Mouse (Mus musculus): ENCODE measurements around the gene Tmco5. TPM values are rescaled to one million over a fixed set of nuclear protein-coding genes. Genes with fewer than 3 reads are reported as not detected.
A peak's percentile ranks its signal among the peaks of the same experiment; 100 is the strongest.
"Not testable (repeated sequence)": the region's sequence is repeated elsewhere in the genome, so short reads cannot be mapped to it uniquely, and the experiment has no call there.

Tmco5 gene
- polyA plus RNA-seq, 1 experiment from 2014 or later: not detected

DNA sequence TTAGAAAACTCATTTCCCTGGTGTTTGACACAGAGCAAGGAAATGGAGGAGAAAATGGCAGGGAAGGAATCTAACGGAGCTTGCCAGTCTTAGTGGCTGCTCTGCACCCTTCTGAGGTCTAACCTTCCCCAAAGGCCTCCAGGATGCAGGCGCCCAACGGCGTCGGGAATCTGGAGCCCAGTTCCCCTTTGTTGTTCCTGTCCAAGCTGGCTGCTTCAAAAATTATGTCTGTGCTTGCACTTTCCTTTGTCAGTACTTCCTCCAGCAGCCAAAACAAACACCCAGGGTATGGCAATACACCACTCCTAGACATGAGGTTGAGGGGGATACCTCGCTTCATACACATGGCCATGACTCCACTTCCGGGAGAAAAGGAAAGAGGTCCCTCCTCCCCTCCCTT is 53.7 kb downstream of the Tmco5 start:
- Histone ChIP-seq H3K9me3 (no peaks in the 10 kb centered on the region), H3K4me3 (no peak overlapping the region), H3K27ac (no peak overlapping the region), H3K9ac (no peak overlapping the region), H3K36me3 (no peaks in the 10 kb centered on the region), H3K27me3 (no peaks in the 10 kb centered on the region), H3K4me1 (peaks cover 16% of the 10 kb centered on the region), H3K4me2 (replicated peaks) (no peak overlapping the region)
- 84% methylated on average over 7 of the region's 7 CpGs for WGBS
- ATAC-seq (ENCODE audit: low FRiP score, low read depth): no peak

DNA sequence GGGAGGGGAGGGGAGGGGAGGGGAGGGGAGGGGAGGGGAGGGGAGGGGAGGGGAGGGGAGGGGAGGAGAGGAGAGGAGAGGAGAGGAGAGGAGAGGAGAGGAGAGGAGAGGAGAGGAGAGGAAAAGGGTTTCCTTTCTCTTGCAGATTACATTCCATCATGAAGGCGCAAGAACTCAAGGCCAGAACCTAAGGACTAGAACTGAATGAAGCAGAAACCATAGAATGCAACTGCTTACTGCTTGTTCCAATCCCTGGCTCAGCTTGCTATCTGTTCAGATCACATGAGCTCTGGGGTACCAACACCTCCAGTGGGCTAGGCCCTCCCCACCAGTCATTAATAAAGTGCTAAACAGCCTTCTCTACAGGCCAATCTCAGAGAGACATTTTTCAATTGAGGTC is 55.7 kb downstream of the Tmco5 start:
- not testable (repeated sequence) for H3K4me3 ChIP-seq; H3K4me2 ChIP-seq (replicated peaks); ATAC-seq (ENCODE audit: low FRiP score, low read depth); H3K27me3 ChIP-seq; H3K27ac ChIP-seq; H3K9ac ChIP-seq; H3K36me3 ChIP-seq; H3K9me3 ChIP-seq
- peaks cover 16% of the 10 kb centered on the region for H3K4me1 ChIP-seq
- 83% methylated on average over 1 of the region's 1 CpGs for WGBS

- no peak overlapping the region for H3K4me3 ChIP-seq
- H3K36me3 ChIP-seq: no peaks in the 10 kb centered on the region
- peaks cover 16% of the 10 kb centered on the region for H3K4me1 ChIP-seq
- ATAC-seq (ENCODE audit: low FRiP score, low read depth): no peak
- H3K9me3 ChIP-seq: no peaks in the 10 kb centered on the region
- H3K9ac ChIP-seq: no peak overlapping the region
- no peak overlapping the region for H3K27ac ChIP-seq
- H3K4me2 ChIP-seq (replicated peaks): no peak overlapping the region
- H3K27me3 ChIP-seq: no peaks in the 10 kb centered on the region
Observed at GRCm38 (mm10) chr2:116934776-116935175, 56.3 kb downstream of the Tmco5 start.

- WGBS: 41% methylated on average over 2 of the region's 2 CpGs
- H3K27me3 ChIP-seq: no peaks in the 10 kb centered on the region
- no peaks in the 10 kb centered on the region for H3K9me3 ChIP-seq
- H3K4me2 ChIP-seq (replicated peaks): no peak overlapping the region
- no peak overlapping the region for H3K4me3 ChIP-seq
- H3K4me1 ChIP-seq: peaks cover 16% of the 10 kb centered on the region
- ATAC-seq (ENCODE audit: low FRiP score, low read depth): 0 out of 2 replicates have a peak, but pooled peaks have one; percentile 32
- no peak overlapping the region for H3K9ac ChIP-seq
- H3K36me3 ChIP-seq: no peaks in the 10 kb centered on the region
- no peak overlapping the region for H3K27ac ChIP-seq
Observed at GRCm38 (mm10) chr2:116936371-116936770, 57.9 kb downstream of the Tmco5 start.

DNA sequence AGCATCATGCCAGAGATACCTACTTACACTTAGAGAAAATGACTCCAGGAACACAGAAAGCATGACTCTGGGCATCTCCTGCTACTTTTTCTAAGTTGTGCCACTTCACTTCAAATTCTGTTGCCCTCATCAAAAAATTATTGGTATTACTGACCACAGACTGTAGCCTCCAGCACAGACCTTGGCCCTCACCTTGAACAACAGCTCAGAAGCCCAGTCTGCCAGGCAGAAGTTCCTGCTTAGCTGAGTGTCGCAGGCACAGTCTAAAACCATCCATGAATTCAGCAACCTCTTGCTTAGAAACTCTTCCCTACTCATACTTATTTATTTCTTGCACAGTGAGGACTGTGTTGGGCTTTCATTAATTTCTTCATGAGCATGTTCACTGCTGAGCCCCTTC is 58.7 kb downstream of the Tmco5 start:
- H3K9ac ChIP-seq: no peak overlapping the region
- peaks cover 16% of the 10 kb centered on the region for H3K4me1 ChIP-seq
- H3K27ac ChIP-seq: no peak overlapping the region
- H3K9me3 ChIP-seq: no peaks in the 10 kb centered on the region
- H3K4me2 ChIP-seq (replicated peaks): no peak overlapping the region
- no peak for ATAC-seq (ENCODE audit: low FRiP score, low read depth)
- no peaks in the 10 kb centered on the region for H3K36me3 ChIP-seq
- no peaks in the 10 kb centered on the region for H3K27me3 ChIP-seq
- WGBS: 86% methylated on average over 1 of the region's 1 CpGs
- H3K4me3 ChIP-seq: no peak overlapping the region

- H3K4me3 ChIP-seq: no peak overlapping the region
- H3K27ac ChIP-seq: no peak overlapping the region
- H3K27me3 ChIP-seq: no peaks in the 10 kb centered on the region
- no peak for ATAC-seq (ENCODE audit: low FRiP score, low read depth)
- H3K4me2 ChIP-seq (replicated peaks): no peak overlapping the region
- H3K9ac ChIP-seq: no peak overlapping the region
- H3K9me3 ChIP-seq: no peaks in the 10 kb centered on the region
- 85% methylated on average over 3 of the region's 3 CpGs for WGBS
- H3K4me1 ChIP-seq: no peaks in the 10 kb centered on the region
- no peaks in the 10 kb centered on the region for H3K36me3 ChIP-seq
Observed at GRCm38 (mm10) chr2:116941816-116942215, 63.3 kb downstream of the Tmco5 start.

Other genes with a start within 250 kb of the Tmco5 start
- 15.7 and 17.0 TPM in 2 replicates for gene Spred1, start 242.7 kb downstream of the Tmco5 start, polyA plus RNA-seq (2015; fragmentation: Nextera tagmentation; extraction: Ambion mirVana)

All from limb, embryonic 13.5 days (tissue).